Mouse (Mus musculus): ENCODE measurements around the gene Faim.

Gene Faim

DNA sequence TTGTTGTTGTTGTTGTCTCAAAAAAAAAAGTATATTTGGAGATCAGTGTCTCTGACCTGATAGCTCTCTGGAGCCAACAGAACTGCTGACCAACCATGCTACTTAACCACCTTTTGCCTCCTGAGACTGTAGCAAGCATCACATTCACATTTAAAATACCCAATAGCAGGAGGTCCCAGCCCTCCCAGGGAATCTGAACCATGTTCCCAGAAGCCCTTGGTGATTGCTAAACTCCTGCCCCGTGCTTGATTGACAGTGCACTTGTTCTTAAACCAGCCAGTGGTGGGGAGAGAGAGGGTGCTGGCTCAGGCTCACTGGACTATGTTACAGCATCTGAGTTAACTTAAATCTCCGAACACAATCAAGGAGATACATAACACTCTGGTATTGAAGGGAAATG lies 11.3 kb upstream of the Faim start:
- DNase-seq (ENCODE audit: low spot score): no peak

DNA sequence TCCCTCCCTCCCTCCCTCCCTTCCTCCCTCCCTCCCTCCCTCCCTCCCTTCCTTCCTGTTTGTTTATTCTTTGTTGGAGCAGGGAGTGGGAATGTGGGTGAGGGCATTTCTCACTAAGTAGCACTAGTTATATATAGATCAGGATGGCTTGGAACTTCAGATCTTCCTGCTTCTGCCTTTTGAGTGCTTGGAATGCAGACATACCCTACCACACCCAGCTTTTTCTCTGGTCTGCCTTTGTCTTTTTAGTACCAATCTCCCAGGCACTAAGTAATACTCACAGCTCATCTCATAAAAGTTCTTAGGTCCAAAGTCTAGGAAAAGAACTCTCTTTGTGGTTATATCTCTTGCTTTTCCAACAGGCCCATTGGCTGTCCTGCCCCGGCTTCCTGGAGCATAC lies 10.1 kb upstream of the Faim start:
- no peak for DNase-seq (ENCODE audit: low spot score)

DNA sequence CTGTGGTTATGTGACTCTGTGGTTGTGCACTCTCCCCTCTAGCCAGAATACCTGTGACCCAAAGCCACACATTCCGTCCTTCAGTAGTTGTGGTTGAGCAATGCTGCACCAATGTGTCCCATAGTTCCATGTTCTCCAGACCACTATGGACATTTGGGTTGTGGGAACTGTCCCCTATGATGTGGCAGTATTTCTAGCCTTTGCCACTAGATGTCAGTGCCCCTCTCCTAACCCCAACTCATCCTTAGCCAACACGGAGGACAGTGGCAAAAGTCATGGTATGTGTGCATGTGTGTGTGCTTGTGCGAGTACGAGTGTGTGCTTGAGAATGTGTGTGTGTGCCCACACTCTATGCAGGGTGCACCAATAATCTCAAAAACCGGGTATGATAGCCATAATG lies 9.7 kb upstream of the Faim start:
- no peak for DNase-seq (ENCODE audit: low spot score)

DNA sequence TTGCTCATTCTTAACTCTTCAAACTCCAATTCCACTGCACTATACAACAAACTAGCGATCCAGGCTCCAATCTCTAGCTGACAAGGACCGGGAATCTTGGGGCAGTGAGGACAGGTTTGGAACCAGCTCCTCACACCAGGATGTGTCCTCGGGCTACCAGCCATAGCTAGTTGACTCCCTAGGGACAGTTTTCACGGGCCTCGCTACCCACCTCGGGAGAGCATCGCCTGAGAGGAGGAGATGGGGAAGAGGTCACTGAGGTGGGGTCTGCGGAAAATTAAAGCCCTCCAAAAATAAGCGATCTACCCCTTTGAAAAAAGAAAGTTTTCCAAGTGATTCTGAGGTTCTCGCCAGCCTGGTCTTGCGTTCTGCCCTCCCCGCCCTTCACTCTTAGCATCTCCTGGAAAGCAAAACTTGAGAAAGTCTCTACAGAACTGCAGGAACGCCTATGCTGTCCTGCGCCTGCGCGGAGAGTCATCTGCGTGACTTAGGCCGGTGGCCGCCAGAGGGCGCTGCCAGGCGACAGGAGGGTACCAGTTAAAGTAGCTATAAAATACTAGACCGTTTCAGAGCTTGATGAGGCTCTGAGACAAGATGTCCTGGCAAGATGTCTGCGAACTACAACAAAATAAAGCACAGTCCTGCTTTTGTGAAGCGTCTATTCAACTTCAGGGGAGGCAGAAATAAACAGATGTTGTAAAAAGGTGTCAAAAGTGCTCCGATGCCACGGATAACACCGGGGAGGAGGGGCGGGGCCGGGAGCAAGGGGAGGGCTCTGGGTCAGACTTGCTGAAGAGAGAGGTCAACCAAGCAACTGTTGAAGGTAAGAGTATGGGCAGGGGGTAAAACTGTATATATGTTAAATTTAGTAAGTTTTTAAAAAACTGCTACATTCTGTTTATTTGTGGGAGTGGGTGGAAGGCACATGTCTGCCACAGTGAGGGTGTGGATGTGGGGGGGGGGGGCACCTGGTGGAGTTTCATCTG lies 6.4 kb upstream of the Faim start:
- DNase-seq (ENCODE audit: low spot score): peak; percentile 80

DNA sequence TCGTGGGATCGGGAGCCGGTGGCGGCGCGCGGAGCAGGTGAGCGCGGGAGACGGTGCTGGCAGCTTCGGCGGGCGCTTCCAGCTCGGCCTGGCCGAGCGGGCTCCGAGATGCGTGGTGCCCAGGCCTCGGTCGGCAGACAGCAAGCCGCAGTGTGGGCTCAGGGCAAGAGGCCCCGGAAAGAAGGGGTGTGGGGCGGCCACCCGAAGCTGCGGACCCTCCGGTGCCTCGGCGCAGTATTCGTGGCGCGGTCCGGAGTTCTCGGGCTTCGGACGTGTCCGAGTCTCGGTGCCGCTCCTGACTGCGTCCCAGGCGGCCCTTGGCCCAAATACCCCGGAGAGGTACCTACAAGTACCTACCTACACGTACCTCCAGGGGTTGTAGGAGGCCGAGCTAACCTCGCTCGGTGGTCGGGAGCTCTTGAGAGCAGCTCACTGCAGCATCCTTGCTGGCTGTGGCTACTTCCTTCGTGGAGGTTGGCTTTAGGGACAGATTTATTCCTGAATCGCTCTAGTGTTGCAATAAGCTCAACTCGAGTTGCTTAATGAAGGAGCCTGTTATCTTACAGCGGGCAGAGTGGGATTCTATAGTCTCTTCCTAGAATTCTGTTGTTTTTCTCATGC lies 413 bp downstream of the Faim start:
- no peak for DNase-seq (ENCODE audit: low spot score)

DNA sequence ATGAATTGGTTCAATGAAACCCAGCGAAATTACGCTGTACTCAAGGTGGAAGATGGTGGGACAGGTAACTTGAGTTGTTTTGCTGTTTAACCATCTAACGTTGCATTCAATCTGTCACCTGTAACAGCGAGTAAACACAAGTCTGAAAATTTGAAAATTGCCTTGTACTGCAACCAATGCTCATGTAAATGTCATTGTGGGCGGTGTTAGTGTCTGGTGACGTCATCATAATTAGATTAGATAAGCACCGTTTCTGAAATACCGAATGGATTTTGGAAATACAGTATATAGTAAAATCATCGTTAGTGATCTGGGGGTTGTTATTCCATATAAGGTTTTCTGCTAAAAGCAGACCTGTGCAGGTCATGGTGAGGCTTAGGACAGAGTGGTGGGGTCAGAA lies 958 bp downstream of the Faim start:
- DNase-seq (ENCODE audit: low spot score): peak; percentile 45

DNA sequence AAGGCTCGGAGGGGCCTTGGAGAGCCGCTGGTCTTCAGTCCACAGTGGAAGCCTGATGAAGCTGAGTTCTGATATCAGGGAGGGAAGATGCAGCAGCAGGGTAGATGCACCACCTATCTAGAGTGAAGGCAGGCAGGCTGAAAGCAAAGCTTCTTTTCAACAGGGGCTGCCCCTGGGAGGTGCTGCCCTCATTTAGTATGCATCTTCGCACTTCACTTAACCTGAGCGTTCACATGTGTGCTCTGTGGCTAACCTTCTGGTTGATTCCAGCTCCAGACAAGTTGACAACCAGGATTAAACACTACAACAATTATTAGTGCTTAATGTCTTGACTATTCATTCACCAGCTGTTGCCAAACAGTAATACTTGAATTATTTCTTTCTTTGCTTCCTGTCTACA lies 7.9 kb downstream of the Faim start:
- DNase-seq (ENCODE audit: low spot score): no peak

DNA sequence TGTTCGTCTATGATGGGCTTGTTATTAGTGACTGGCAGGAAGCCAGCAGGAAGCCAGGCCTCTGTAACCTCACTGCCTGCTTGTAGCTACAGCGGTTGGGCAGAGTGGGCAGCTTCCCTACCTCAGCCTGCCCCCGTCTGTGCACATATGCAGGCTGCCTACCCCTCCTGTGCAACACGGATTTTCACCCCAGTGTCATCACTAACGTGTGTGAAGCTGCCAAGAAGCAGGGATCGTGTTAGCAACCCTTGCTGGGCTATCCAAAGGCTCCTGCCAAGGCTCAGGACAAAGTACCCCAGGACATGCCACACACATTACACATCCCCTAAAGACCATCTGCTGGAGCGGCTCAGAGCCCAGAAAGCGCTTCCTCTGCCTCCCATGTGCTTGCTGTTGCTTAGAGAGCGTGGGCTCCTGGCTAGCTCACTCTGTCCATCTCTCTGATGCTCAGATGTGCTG lies 13.7 kb downstream of the Faim start:
- no peak for DNase-seq (ENCODE audit: low spot score)

DNA sequence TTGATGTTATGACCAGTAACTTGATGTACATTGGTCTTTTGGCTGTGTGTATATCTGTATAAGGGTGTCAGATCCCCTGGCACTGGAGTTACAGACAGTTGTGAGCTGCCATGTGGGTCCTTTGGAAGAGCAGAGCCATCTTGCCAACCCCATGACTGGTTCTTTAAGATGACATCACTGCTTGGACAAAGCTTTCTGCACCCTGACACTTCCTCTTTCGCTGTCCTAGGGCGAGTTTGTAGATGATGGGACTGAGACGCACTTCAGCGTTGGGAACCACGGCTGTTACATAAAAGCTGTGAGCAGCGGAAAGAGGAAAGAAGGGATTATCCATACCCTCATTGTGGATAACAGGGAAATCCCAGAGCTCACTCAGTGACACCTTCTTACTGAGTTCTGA lies 15.2 kb downstream of the Faim start:
- DNase-seq (ENCODE audit: low spot score): no peak

DNA sequence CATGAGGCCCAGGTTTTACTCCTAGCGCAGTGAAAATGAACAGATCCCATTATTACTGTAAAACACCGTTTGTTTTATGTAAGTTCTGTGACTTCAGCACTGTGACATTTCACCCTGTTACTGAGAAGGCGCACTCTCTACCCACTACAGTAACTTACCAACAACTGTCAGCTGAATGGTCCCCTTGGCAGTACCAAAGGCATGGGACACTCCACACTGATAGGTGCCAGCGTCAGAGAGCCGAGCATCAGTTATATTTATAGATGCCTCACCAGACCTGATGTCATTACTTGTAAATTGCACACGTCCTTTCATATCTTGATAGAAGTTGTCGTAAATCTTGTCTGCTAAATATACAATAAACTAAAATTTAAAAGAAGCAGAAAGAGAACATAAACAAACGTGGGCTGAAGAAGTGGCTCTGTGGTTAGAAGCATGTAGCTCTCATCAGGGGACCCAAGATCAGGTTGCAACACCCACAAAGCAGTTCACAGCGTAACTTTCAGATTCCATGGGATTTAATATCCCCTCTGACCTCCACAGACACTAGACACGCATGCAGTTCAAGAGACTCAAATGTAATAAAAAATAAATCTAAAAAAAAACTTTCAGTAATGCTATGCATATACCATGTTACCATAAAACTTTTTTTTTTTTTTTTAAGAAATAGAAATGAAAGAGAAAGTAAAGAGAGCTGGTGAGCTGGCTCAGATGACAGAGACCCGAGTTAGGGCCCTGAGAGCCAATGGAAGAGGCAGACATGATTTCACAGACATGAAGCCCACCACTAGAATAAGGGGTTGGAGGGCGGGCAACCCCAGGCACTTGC lies 23.1 kb downstream of the Faim start:
- DNase-seq (ENCODE audit: low spot score): no peak

DNA sequence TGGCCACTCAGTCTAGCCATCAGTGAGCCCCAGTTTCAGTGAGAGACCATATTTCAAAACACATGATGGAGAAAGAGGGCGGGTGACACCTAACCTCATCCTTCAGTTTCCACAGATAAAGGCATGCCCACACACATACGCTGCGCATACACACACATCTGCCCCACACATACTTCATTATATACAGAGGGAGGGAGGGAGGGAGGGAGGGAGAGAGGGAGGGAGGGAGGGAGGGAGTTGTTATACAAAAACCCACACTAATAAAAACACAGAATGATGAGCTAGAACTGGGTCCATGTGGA lies 23.7 kb downstream of the Faim start:
- no peak for DNase-seq (ENCODE audit: low spot score)

DNA sequence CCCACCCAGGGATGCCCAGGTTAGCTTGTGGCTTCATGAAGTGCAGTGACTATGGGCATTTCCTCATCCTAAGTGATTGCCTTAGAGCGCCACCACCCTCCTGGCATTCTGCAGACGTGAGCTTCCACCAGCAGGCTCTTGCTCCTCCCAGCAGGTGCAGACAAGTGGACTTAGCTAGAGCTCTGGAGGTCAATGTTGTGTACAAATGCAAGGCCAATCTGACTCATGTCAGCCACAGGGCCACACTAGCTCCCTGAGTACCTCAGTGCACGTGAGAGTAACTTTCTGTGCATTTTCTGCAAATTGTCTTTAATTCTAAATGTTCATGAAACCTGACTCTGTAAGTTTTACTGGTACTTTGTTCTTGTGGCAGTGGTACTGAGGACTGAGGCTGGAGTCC lies 30.1 kb downstream of the Faim start:
- DNase-seq (ENCODE audit: low spot score): no peak

DNA sequence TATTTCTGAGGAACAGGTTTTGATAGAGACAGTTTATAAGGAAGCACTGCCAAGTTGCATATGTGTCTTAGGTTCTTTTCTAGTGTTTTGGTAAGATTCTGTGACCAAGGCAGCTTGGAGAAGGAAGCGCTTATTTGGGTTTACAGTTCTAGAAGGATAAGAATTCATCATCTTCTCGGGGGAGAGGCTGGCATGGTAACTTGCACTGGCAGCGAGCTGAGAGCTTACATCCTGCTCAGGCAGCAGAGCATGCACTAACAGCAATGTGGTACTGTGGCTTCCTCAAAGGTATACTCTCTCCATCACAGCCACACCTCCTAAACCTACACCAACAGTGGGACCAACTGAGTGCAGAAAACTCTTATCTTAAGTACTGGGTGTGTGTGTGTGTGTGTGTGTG lies 30.6 kb downstream of the Faim start:
- DNase-seq (ENCODE audit: low spot score): no peak

DNA sequence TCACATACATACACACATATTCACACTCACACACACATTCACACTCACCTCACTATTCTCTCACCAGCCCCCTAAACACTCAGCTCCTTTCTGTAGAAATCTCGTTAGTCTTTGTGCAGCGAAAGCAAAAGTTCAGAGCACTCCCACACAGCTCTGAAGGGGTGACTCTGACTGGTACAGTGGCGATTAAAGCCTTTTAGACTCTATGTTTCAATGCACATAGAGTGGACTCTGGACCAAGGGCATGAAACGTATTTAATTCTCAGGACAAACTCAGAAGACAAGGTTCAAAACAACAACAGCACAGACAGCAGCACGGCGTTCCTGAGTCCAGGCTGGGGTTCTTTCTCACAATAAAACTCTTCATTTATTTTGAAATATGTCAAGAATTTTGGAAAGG lies 31.5 kb downstream of the Faim start:
- no peak for DNase-seq (ENCODE audit: low spot score)

DNA sequence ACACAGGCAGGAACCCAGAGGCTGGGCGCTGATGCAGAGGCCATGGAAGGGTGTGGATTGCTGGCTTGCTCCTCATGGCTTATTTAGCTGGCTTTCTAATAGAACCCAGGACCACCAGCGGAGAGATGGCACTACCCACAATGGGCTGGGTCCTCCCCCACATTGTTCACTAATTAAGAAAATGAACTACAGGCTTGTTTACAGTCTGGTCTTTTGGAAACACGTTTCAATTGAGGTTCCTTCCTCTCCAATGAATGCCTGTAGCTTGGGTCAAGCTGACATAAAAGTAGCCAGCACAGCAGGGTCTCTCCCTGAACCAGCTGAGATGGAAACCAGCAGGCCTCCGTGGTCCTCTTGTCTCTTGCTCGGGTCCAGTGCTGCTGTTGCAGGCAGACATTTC lies 35.0 kb downstream of the Faim start:
- no peak for DNase-seq (ENCODE audit: low spot score)

DNA sequence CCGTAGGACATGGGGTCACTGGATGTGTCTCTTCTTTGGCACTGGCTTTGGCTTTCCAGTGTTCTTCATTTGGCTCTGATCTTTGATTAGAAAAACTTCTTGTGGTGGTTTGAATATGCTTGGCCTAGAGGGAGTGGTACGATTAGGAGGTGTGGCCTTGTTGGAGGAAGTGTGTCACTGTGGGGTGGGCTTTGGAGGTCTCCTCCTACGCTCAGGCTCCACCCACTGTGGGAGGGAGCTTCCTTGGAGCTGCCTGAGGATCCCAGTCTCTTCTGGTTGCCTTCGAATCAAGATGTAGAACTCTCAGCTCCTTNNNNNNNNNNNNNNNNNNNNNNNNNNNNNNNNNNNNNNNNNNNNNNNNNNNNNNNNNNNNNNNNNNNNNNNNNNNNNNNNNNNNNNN lies 35.6 kb downstream of the Faim start:
- no peak for DNase-seq (ENCODE audit: low spot score)

DNA sequence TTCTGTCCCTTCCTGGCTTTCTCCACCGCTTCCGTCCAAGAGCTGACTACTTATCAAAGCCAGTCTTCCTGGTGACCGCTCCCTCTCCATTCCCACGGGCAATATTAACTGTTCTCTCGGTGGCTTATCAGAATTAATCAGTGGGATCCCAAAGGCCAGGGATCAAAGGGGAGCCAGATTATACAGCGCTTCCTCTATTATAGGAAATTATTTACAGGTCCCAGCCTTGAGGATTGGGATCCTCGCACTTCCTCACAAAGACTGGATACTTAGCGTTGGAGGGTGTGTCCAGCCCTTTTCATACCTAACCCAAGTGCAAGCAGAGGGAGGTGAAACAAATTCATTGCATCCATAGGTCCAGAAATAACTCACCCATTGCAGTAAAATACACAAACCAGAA lies 45.9 kb downstream of the Faim start:
- DNase-seq (ENCODE audit: low spot score): no peak

DNA sequence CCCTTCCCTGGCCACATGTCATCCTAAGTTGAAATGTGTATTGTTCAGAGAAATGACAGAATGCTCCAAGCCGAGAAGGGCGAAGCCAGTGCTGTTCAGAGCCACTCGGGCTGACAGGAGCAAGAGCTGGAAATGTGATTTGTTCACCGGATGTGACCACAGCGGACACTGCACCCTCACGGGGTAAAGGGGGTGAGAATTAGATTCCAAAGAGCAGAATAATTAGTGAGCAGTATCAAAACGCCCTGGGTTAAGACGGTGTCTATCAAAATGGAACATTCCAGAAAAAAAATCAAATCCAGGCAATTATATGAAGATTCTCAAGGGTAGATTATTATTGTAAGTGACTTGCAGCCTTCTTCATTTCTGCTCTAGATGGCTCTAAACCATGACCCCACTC lies 47.9 kb downstream of the Faim start:
- DNase-seq (ENCODE audit: low spot score): no peak

DNA sequence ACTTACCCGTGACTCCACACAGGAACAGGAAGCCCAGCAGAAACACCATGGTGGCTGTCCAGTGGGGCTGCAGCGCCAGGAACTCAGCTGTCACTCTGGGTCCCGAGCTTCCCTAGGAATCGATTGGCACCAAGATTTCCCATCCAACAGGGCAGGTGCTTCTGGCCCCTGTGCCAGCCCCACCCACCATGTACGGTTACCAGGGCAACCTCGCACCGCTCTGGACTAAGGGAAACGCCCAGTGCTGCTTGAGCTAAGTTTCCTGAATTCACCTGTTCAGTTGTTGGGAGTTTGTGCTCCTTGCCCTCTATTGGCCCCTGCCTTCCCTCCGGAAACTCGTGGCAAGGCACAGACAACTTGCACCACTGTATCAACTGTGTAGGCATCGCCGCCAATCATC lies 49.4 kb downstream of the Faim start, which contains the start of gene Gm1123:
Gm1123 (minus strand) TSS at position 141 of the 400 bp plus-strand sequence.
- DNase-seq (ENCODE audit: low spot score): no peak

DNA sequence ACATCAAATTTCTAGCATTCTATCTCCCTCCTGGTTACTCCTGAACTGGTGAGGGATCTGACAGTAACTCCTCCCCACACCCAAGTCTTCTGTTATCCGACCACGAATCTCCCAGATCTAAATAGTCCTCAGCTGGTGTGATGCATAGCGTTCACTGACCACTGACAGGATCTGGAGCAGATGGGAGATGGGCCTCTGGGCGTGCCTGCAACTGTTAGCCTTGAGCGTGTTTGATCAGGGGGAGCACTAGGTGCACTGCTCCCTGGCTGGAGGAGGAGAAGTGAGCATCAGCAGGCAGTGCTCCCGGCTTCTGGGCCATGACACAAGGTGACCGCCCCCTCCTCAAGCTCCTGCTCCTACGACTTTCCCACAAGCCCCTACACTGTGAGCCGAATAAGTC lies 55.8 kb downstream of the Faim start:
- no peak for DNase-seq (ENCODE audit: low spot score)

DNA sequence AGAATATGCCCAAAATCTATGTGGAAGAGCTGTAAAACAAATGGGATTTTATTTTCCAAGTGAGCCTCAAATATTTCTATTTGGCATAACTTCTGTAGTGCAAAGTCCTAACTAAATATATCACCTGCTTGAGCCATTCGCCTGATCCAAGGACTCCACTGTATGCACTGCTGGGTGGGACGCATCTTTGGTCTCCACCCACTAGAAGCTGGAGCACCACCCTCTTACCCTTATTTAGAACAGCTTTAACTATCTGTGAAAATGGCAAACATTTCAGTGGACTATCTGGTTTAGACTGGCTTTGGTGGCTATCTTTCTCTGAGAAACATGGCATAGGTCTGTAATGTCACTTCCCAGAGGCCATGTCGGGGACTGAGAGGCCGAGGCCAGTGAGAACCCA lies 56.5 kb downstream of the Faim start:
- no peak for DNase-seq (ENCODE audit: low spot score)

DNA sequence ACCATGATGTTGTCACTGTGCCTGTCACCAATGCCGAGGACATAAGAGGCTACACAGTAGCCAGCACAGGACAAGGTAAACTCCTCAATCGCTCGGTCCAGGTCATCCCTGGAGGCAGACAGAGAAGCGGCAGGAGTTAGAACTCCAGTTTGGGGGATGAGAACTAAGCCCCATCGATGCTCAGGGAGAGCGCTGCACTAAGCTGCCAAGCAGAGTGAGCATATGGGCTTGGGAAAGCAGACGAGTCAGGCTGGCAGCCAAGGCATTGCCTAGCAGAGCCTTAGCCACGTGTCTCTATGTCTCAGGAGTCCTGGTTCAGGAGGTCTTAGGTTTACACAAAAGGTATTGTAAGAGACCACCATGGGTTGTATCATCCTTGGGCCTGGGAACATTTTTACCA lies 58.6 kb downstream of the Faim start:
- no peak for DNase-seq (ENCODE audit: low spot score)

DNA sequence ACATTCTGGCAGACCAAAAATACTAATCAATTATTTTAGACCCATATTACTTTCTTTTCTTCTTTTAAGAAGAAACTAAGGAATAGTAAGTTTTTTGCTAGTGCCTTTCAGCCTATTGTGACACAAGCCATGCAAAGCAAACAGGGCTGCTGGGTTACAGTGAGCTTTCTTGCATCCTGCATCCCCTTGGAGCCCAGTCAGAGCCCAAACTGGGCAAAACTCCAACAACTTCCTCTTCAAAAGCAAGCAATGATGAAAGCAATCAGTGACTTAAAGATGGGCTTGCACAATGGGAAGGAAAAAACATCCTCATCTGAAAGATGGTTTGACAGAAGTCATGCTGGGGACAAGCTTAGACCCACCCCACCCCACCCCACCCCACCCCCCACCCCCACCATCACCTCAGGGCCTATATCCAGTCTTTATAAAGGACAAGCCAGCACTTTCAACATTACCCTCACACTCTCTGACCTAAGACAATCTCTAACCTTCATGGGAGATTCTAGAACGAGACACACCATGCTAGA lies 62.6 kb downstream of the Faim start:
- DNase-seq (ENCODE audit: low spot score): peak; percentile 13

All from MN1 (cell line).